Comparison of ENCODE assay signal across 8 mouse cellular contexts in the genomic region with DNA sequence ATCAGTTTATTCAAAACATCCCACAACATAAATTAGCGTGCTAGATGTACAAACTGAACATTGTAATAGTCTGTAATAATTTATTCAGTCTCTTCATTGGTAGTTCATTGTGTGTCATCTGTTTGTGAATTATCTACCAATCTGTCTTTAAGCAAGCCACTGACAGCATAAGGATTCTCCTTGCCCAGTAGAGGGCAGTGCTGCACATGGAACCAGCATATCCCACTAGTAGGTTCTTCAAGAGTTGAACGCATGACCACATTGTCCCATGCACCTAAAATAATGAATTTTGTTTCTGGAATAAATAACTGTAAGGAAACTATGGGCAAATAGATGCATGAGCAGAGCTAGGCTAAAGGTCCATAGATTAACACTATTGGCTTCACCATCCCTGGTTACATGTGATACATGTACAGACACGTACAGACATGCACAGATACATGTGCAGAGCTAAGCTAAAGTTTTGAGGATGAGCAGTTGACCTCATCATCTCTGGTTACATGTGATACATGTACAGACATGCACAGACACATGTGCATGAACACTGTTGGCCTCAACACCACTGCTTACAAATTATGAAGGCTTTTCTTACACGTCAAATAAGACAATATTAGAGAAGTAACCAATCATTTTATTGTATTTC.
A peak's percentile ranks its signal among the peaks of the same experiment; 100 is the strongest.
DNase-seq lines count a peak whose midpoint lies in the region; ATAC-seq and TF ChIP-seq lines count a peak whose summit lies in the region.

No protein-coding gene starts in this region.

- H3K36me3 ChIP-seq in forebrain, embryonic 14.5 days (ENCODE audit: control insufficient read depth, insufficient read depth, low read length) = no peaks in the 10 kb centered on the region
- H3K36me3 ChIP-seq in kidney, embryonic 16.5 days (ENCODE audit: insufficient read depth, low read length) = no peaks in the 10 kb centered on the region
- no peaks in the 10 kb centered on the region for H3K36me3 ChIP-seq in limb, embryonic 14.5 days (ENCODE audit: control insufficient read depth, insufficient read depth, low read length)

- H3K9me3 ChIP-seq in forebrain, embryonic 14.5 days (replicated peaks; ENCODE audit: control insufficient read depth, low read length) = no peaks in the 10 kb centered on the region
- H3K9me3 ChIP-seq in kidney, embryonic 16.5 days (ENCODE audit: low read length) = no peaks in the 10 kb centered on the region
- no peaks in the 10 kb centered on the region for H3K9me3 ChIP-seq in limb, embryonic 14.5 days (ENCODE audit: control insufficient read depth, low read length)

- H3K4me3 ChIP-seq in forebrain, embryonic 14.5 days (ENCODE audit: low read depth, low read length) = no peak overlapping the region
- H3K4me3 ChIP-seq in kidney, embryonic 16.5 days (ENCODE audit: low read length) = no peak overlapping the region
- H3K4me3 ChIP-seq in limb, embryonic 14.5 days (replicated peaks; ENCODE audit: low read length) = no peak overlapping the region

- ATAC-seq in forebrain, embryonic 14.5 days = peak; percentile 89
- ATAC-seq in kidney, embryonic 16.5 days (ENCODE audit: low FRiP score, low TSS enrichment) = peak; percentile 57; the same call in 1 of the 2 replicates
- ATAC-seq in limb, embryonic 14.5 days (ENCODE audit: low FRiP score, low read depth) = no peak

- no peak overlapping the region for H3K4me2 ChIP-seq in forebrain, embryonic 14.5 days (ENCODE audit: low read length)
- no peak overlapping the region for H3K4me2 ChIP-seq in kidney, embryonic 16.5 days (replicated peaks; ENCODE audit: low read depth, low read length)
- no peak overlapping the region for H3K4me2 ChIP-seq in limb, embryonic 14.5 days (replicated peaks; ENCODE audit: low read depth, low read length, severe bottlenecking)

- WGBS in forebrain, embryonic 14.5 days = 56% methylated on average over 4 of the region's 4 CpGs
- WGBS in kidney, embryonic 16.5 days = 59% methylated on average over 4 of the region's 4 CpGs
- 62% methylated on average over 4 of the region's 4 CpGs for WGBS in limb, embryonic 14.5 days

- no peak overlapping the region for H3K27ac ChIP-seq in forebrain, embryonic 14.5 days (ENCODE audit: low read depth, low read length)
- no peak overlapping the region for H3K27ac ChIP-seq in kidney, embryonic 16.5 days (ENCODE audit: low read length)
- no peak overlapping the region for H3K27ac ChIP-seq in limb, embryonic 14.5 days (replicated peaks; ENCODE audit: low read depth, low read length)

- peak; percentile 26 to 35 for DNase-seq in urinary bladder, adult 18-20 months (ENCODE audit: low spot score in 2 of 2)
- DNase-seq in urinary bladder, adult 2 months (ENCODE audit: low spot score) = no peak
- DNase-seq in cerebellum, adult 11 months = peak; percentile 64
- peak; percentile 87 for DNase-seq in forebrain, embryonic 14.5 days (ENCODE audit: low spot score)
- DNase-seq in limb, embryonic 14.5 days (ENCODE audit: low spot score) = peak; percentile 65
- peak; percentile 20 for DNase-seq in ovary, postnatal 14 days (ENCODE audit: low spot score)
- DNase-seq in T-cell, adult 2 months (ENCODE audit: low spot score) = no peak

- no peaks in the 10 kb centered on the region for H3K27me3 ChIP-seq in forebrain, embryonic 14.5 days (replicated peaks; ENCODE audit: control insufficient read depth, insufficient read depth, low read length)
- H3K27me3 ChIP-seq in kidney, embryonic 16.5 days (ENCODE audit: insufficient read depth, low read length) = no peaks in the 10 kb centered on the region
- H3K27me3 ChIP-seq in limb, embryonic 14.5 days (ENCODE audit: control insufficient read depth, insufficient read depth, low read length) = no peaks in the 10 kb centered on the region

- H3K9ac ChIP-seq in forebrain, embryonic 14.5 days (ENCODE audit: low read length) = no peak overlapping the region
- no peak overlapping the region for H3K9ac ChIP-seq in kidney, embryonic 16.5 days (replicated peaks; ENCODE audit: low read length)
- no peak overlapping the region for H3K9ac ChIP-seq in limb, embryonic 14.5 days (ENCODE audit: low read depth, low read length, severe bottlenecking)

- TF ChIP-seq POLR2A in limb, embryonic 14.5 days (IDR thresholded peaks at IDR 0.05; ENCODE audit: borderline replicate concordance, extremely low read depth, insufficient read depth, insufficient read length) = no peak

- no peaks in the 10 kb centered on the region for H3K4me1 ChIP-seq in forebrain, embryonic 14.5 days (ENCODE audit: control insufficient read depth, insufficient read depth, low read length)
- no peaks in the 10 kb centered on the region for H3K4me1 ChIP-seq in kidney, embryonic 16.5 days (ENCODE audit: insufficient read depth, low read length)
- no peaks in the 10 kb centered on the region for H3K4me1 ChIP-seq in limb, embryonic 14.5 days (ENCODE audit: control insufficient read depth, insufficient read depth, low read length)

Comparison
In these comparisons a context has a peak if more than half of its experiments do, and no peak if none do; other contexts are left out.
1. DNase-seq: peak in urinary bladder, adult 18-20 months (2 of 2), cerebellum, adult 11 months (single experiment), forebrain, embryonic 14.5 days (single experiment), limb, embryonic 14.5 days (single experiment) and ovary, postnatal 14 days (single experiment); none in urinary bladder, adult 2 months (single experiment) and T-cell, adult 2 months (single experiment).